Mouse (Mus musculus): Measurements from ENCODE around the gene Ublcp1. TPM values are rescaled to one million over a fixed set of nuclear protein-coding genes. Genes with fewer than 3 reads are reported as not detected.

Gene Ublcp1
- total RNA-seq, 1 experiment from 2014 or later = 117 TPM

GRCm38 (mm10) chr11:44430036-44430435 is 40.3 kb downstream of the Ublcp1 start:
- ATAC-seq (ENCODE audit: extremely low read depth, insufficient number of reproducible peaks, low FRiP score, poor library complexity, severe bottlenecking) = no peak

GRCm38 (mm10) chr11:44427951-44428350 is 42.3 kb downstream of the Ublcp1 start:
- no peak for ATAC-seq (ENCODE audit: extremely low read depth, insufficient number of reproducible peaks, low FRiP score, poor library complexity, severe bottlenecking)

- ATAC-seq (ENCODE audit: extremely low read depth, insufficient number of reproducible peaks, low FRiP score, poor library complexity, severe bottlenecking) = no peak
Measured at GRCm38 (mm10) chr11:44425626-44426025, 44.7 kb downstream of the Ublcp1 start.

- ATAC-seq (ENCODE audit: extremely low read depth, insufficient number of reproducible peaks, low FRiP score, poor library complexity, severe bottlenecking) = no peak
Measured at GRCm38 (mm10) chr11:44425006-44425405, 45.3 kb downstream of the Ublcp1 start.

- ATAC-seq (ENCODE audit: extremely low read depth, insufficient number of reproducible peaks, low FRiP score, poor library complexity, severe bottlenecking) = no peak
Measured at GRCm38 (mm10) chr11:44423955-44424354, 46.3 kb downstream of the Ublcp1 start.

- ATAC-seq (ENCODE audit: extremely low read depth, insufficient number of reproducible peaks, low FRiP score, poor library complexity, severe bottlenecking) = no peak
Measured at GRCm38 (mm10) chr11:44423261-44423660, 47.0 kb downstream of the Ublcp1 start.

- ATAC-seq (ENCODE audit: extremely low read depth, insufficient number of reproducible peaks, low FRiP score, poor library complexity, severe bottlenecking) = no peak
Measured at GRCm38 (mm10) chr11:44422337-44423111, 47.8 kb downstream of the Ublcp1 start.

- 0 out of 2 replicates have a peak, but pooled peaks have one; percentile 17 for ATAC-seq (ENCODE audit: extremely low read depth, insufficient number of reproducible peaks, low FRiP score, poor library complexity, severe bottlenecking)
Measured at GRCm38 (mm10) chr11:44417403-44417802, 52.9 kb downstream of the Ublcp1 start.

- ATAC-seq (ENCODE audit: extremely low read depth, insufficient number of reproducible peaks, low FRiP score, poor library complexity, severe bottlenecking) = no peak
Measured at GRCm38 (mm10) chr11:44414605-44415004, 55.7 kb downstream of the Ublcp1 start.

GRCm38 (mm10) chr11:44413371-44413770 is 56.9 kb downstream of the Ublcp1 start:
- no peak for ATAC-seq (ENCODE audit: extremely low read depth, insufficient number of reproducible peaks, low FRiP score, poor library complexity, severe bottlenecking)

GRCm38 (mm10) chr11:44412276-44412675 is 58.0 kb downstream of the Ublcp1 start:
- 0 out of 2 replicates have a peak, but pooled peaks have one; percentile 35 for ATAC-seq (ENCODE audit: extremely low read depth, insufficient number of reproducible peaks, low FRiP score, poor library complexity, severe bottlenecking)

- no peak for ATAC-seq (ENCODE audit: extremely low read depth, insufficient number of reproducible peaks, low FRiP score, poor library complexity, severe bottlenecking)
Measured at GRCm38 (mm10) chr11:44410413-44410812, 59.9 kb downstream of the Ublcp1 start.

- no peak for ATAC-seq (ENCODE audit: extremely low read depth, insufficient number of reproducible peaks, low FRiP score, poor library complexity, severe bottlenecking)
Measured at GRCm38 (mm10) chr11:44408626-44409025, 61.7 kb downstream of the Ublcp1 start.

GRCm38 (mm10) chr11:44406457-44406856 is 63.8 kb downstream of the Ublcp1 start:
- ATAC-seq (ENCODE audit: extremely low read depth, insufficient number of reproducible peaks, low FRiP score, poor library complexity, severe bottlenecking) = no peak

- no peak for ATAC-seq (ENCODE audit: extremely low read depth, insufficient number of reproducible peaks, low FRiP score, poor library complexity, severe bottlenecking)
Measured at GRCm38 (mm10) chr11:44405961-44406360, 64.3 kb downstream of the Ublcp1 start.

GRCm38 (mm10) chr11:44405113-44405512 is 65.2 kb downstream of the Ublcp1 start:
- no peak for ATAC-seq (ENCODE audit: extremely low read depth, insufficient number of reproducible peaks, low FRiP score, poor library complexity, severe bottlenecking)

Other genes with a start within 250 kb of the Ublcp1 start
- not detected in 2 replicates for gene Il12b, start 70.4 kb downstream of the Ublcp1 start, total RNA-seq (2017)
- 138 and 156 TPM in 2 replicates for gene Rnf145, start 48.5 kb upstream of the Ublcp1 start, total RNA-seq (2017)
- 184 and 198 TPM in 2 replicates for gene Ebf1, start 146.8 kb upstream of the Ublcp1 start, total RNA-seq (2017)